Mouse (Mus musculus): Measurements from ENCODE around the gene Ate1.

The Ate1 gene

GRCm38 (mm10) chr7:130523451-130523850 is 3.3 kb upstream of the Ate1 start:
- in situ Hi-C loops (cut with MseI, MboI): no loop called here

- in situ Hi-C loops (cut with MseI, MboI): no loop called here
These were observed 748 bp upstream of the Ate1 start for GRCm38 (mm10) chr7:130520812-130521422.

GRCm38 (mm10) chr7:130519096-130520048 is 797 bp downstream of the Ate1 start:
- in situ Hi-C loops (cut with MseI, MboI): no loop called here

GRCm38 (mm10) chr7:130518213-130519095 is 1.7 kb downstream of the Ate1 start:
- in situ Hi-C loops (cut with MseI, MboI): no loop called here

GRCm38 (mm10) chr7:130510243-130510642 is 9.9 kb downstream of the Ate1 start:
- in situ Hi-C loops (cut with MseI, MboI): no loop called here

- in situ Hi-C loops (cut with MseI, MboI): no loop called here
These were observed 17.2 kb downstream of the Ate1 start for GRCm38 (mm10) chr7:130503006-130503405.

GRCm38 (mm10) chr7:130501499-130501898 is 18.7 kb downstream of the Ate1 start:
- in situ Hi-C loops (cut with MseI, MboI): no loop called here

GRCm38 (mm10) chr7:130493346-130493745 is 26.8 kb downstream of the Ate1 start:
- in situ Hi-C loops (cut with MseI, MboI): loop anchor here in 1 of 2 experiments (25.0 kb wide), 1 partner anchor 856 kb away; no protein-coding TSS in a partner anchor

- in situ Hi-C loops (cut with MseI, MboI): loop anchor here in 1 of 2 experiments (25.0 kb wide), 1 partner anchor 855 kb away; no protein-coding TSS in a partner anchor
These were observed 28.1 kb downstream of the Ate1 start for GRCm38 (mm10) chr7:130492026-130492425.

- in situ Hi-C loops (cut with MseI, MboI): loop anchor here (10.0 to 25.0 kb wide), 3 partner anchors 204 to 842 kb away; no protein-coding TSS in a partner anchor
These were observed 41.2 kb downstream of the Ate1 start for GRCm38 (mm10) chr7:130479003-130479402.

GRCm38 (mm10) chr7:130475970-130476369 is 44.2 kb downstream of the Ate1 start:
- in situ Hi-C loops (cut with MseI, MboI): loop anchor here (10.0 to 25.0 kb wide), 3 partner anchors 201 to 839 kb away; no protein-coding TSS in a partner anchor

- in situ Hi-C loops (cut with MseI, MboI): loop anchor here (10.0 kb wide), 2 partner anchors 199 to 829 kb away; no protein-coding TSS in a partner anchor
These were observed 46.3 kb downstream of the Ate1 start for GRCm38 (mm10) chr7:130473881-130474280.

GRCm38 (mm10) chr7:130472683-130473082 is 47.5 kb downstream of the Ate1 start:
- in situ Hi-C loops (cut with MseI, MboI): loop anchor here (10.0 kb wide), 2 partner anchors 198 to 828 kb away; no protein-coding TSS in a partner anchor

- in situ Hi-C loops (cut with MseI, MboI): loop anchor here (10.0 kb wide), 2 partner anchors 196 to 826 kb away; no protein-coding TSS in a partner anchor
These were observed 49.1 kb downstream of the Ate1 start for GRCm38 (mm10) chr7:130471045-130471444.

GRCm38 (mm10) chr7:130455587-130456246 is 64.5 kb downstream of the Ate1 start:
- in situ Hi-C loops (cut with MseI, MboI): no loop called here

GRCm38 (mm10) chr7:130454226-130454625 is 65.9 kb downstream of the Ate1 start:
- in situ Hi-C loops (cut with MseI, MboI): no loop called here

- in situ Hi-C loops (cut with MseI, MboI): no loop called here
These were observed 84.4 kb downstream of the Ate1 start for GRCm38 (mm10) chr7:130435776-130436175.

- in situ Hi-C loops (cut with MseI, MboI): no loop called here
These were observed 88.0 kb downstream of the Ate1 start for GRCm38 (mm10) chr7:130432141-130432540.

GRCm38 (mm10) chr7:130426586-130426985 is 93.6 kb downstream of the Ate1 start:
- in situ Hi-C loops (cut with MseI, MboI): no loop called here

- in situ Hi-C loops (cut with MseI, MboI): no loop called here
These were observed 94.2 kb downstream of the Ate1 start for GRCm38 (mm10) chr7:130425991-130426390.

- in situ Hi-C loops (cut with MseI, MboI): no loop called here
These were observed 100.2 kb downstream of the Ate1 start for GRCm38 (mm10) chr7:130419961-130420360.
